Mouse (Mus musculus): ENCODE results near the gene Tmem50b.
"Not testable (repeated sequence)": the region's sequence is repeated elsewhere in the genome, so short reads cannot be mapped to it uniquely, and the experiment has no call there.

Tmem50b gene

DNA sequence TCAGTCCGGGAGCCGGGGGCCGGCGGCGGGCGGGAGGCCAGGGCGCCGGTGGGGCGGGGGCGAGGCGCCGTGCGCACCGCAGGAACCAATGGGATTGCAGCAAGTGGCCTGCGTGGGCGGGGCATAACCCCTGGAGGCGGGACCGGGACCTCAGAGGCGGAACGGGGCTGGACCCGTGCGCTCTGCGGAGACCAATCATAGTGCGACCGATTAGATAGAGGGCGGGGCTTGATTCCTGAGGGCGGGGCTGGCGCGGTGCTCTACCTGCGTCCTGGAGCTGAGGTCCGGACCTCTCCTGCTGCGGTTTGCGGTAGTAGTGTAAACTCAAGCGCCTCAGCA, at the start of gene Tmem50b:
Gene Tmem50b (minus strand): TSS at position 129 of the 339 bp plus-strand sequence.
- peak; percentile 98 to 99 for DNase-seq (ENCODE audit: low spot score in 2 of 2)

DNA sequence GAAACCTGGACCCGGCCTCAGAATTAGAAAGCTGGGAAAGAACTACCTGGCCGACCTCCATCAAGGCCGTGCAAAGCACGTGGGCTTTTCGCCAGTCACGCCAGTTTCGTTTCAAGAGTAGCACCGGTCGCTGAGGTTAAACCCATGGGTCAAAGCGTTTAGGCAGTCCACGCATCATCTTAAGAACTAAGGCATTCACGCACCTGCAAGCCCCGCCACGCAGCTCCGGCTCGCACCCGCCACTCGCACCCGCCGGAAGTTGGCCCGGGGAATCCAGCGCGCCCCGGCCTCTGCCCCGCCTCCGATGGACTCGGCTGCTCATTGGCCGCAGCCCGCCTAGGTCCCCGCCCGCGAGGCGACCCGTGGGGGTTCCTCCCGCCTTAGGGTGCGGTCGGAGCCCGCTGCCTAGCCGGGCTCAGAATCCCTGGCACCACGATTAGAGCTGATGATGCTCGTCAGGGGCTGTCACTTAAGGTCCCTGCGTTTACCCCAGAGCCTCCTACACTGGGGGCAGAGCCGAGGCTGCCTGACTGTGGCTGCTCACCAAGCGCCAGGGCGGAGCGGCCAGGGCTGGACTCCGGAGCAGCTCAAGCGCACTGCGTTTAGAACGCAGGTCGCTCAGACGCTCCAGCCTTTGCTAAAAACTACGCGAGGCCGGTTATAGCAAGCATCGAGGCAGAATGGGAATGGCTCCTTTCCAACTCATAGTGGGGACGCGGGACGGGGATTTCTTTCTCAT, 49.2 kb upstream of the Tmem50b start, which contains the start of gene Gart:
Gene Gart (minus strand): TSS at position 272 of the 739 bp plus-strand sequence.
- DNase-seq (ENCODE audit: low spot score in 2 of 2) = peak; percentile 92 to 93

DNA sequence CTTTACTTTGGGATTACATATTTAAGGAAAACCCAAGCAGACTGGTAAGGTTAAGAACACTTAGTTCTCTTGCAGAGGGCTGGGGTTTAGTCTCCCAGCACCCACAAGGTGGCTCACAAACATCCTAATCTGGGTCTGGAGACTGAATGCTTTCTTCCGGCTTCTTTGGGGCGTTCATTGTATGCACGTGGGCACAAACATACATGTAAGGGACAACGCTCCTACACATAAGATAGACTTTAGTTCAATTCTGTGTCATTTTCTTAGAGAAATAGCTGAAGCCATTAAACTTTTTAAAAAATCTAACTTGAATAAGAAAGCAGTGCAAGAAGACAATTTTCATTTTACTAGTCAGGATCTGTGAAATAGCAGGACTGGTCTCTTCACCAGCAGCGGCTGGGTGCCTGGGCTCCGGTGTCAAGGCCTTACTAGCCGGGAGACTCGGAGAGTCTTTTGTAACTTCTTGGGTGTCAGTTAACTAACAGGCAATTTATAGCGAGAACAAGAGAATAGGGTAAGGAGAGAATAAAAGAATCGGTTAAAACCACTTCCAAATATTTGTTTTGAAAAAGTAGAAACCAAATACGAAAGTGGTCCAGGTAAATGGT, 48.5 kb upstream of the Tmem50b start:
- no peak for DNase-seq (ENCODE audit: low spot score in 2 of 2)

DNA sequence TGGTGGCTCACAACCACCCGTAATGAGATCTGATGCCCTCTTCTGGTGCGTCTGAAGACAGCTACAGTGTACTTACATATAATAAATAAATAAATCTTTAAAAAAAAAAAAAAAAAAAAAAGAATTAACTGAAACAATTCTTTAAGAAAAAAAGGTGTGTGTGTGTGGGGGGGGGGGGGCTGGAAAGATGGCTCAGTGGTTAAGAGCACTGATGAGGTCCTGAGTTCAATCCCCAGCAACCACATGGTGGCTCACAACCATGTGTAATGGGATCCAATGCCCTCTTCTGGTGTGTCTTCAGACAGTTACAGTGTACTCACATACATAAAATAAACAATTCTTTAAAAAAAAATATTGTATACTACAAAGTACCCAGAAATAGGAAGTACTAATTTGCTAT, 47.8 kb upstream of the Tmem50b start:
- not testable (repeated sequence) for DNase-seq (ENCODE audit: low spot score in 2 of 2)

DNA sequence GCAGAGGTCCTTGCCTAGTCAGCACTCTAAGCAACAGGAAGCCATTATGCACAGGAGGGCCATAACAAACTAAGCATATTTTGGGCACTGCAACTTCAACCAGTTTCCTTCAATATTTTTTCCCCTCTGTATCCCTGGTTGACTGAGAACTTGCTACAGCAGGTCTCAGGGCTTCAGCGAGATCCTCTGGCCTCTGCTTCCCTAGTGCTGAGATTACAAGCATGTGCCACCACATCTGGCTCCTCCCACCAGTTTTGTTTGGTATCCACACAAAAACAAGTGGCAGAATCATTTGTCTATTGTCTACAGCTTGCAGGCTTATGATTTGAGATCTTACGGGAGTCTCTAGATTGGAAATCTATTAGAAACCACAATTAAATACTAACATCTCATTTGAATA, 47.3 kb upstream of the Tmem50b start:
- DNase-seq (ENCODE audit: low spot score in 2 of 2) = no peak

DNA sequence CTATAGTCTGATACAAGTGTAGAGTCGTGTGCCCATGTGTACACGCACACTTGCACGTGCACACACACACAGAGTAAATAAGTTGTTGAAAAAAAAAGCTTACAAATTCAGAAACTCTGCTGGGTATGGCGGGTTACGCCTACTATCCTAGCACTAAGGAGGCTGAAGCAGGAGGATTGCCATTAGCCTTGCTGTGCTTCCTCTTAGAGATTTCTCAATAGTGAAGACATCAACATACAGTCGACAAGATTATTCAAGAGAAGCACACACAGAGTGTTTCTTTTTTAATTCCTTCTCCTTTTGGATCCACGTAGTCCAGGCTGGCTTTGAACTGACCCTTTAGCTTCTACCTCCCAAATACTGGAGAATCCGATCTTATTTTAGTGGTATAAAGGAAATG, 42.6 kb upstream of the Tmem50b start:
- DNase-seq (ENCODE audit: low spot score in 2 of 2) = no peak

DNA sequence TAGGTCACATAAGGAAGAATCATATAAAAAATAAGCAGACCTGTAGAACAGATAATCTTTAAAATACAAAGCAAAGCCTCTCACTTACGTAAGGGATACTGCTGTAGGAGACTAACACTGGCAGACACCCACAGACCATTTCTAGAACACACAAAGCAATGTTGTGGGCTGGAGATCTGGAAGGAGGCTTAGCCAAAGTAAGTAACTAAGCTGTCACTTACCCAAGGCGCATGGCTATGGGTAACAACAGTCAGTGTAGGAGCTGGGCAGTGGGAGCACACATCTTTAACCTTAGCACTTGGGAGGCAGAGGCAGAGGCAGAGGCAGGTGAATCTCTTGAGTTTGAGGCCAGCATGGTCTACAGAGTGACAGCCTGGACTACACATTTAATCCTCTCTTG, 42.0 kb upstream of the Tmem50b start:
- peak; percentile 28 to 46 for DNase-seq (ENCODE audit: low spot score in 2 of 2)

DNA sequence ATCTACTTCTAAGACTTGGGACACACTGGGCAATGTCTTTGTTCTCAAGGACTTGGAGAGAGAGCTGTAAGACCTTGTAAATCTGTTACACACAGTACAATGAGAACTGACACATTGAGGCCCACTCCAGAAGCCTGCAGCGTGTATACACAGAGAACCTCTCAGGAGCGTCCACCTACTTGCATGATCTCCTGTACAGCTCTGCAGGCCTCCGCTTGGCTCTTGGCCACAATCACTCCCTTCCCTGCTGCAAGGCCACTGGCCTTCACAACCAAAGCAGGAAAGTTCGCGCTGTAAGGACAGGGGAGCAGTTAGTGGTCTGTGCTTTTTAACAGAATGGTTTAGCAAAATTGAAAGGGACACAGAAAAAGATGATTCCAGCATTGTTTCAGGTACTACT, 41.6 kb upstream of the Tmem50b start:
- DNase-seq (ENCODE audit: low spot score in 2 of 2) = no peak

DNA sequence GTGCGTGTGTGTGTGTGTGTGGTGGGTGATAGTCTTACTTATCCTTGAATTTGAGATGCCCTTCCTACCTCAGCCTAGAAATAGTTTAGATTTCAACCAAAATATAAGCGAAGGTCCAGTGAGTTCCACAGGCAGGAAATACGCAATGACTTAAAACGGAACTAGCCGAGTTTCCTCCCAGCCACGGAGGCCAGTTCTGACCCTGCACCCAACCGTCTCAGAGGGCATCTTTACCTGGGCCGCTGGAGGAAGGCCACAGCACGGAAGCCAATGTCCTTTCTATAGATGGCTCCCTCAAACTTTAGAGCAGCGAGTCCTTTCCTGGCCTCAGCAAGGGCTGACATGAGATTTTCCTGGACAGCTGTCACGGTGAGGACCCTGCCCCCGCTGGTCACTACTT, 36.0 kb upstream of the Tmem50b start:
- DNase-seq (ENCODE audit: low spot score in 2 of 2) = no peak

DNA sequence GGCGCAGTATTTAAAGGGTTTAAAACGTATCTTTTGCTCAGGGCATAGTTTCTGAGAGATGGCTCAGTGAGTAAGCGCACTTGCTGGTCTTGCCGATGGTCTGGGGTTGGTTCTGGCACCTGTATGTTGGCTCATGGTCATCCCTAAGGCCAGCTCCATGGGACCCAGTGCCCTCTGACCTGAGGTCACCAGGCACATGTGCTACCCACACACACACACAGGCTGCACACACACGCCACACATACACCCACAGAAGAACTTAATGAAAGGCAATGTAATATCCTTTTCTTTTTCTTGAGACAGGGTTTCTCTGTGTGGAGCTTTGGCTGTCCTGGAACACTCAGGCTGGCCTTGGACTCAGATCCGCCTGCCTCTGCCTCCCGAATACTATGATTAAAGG, 35.3 kb upstream of the Tmem50b start:
- no peak for DNase-seq (ENCODE audit: low spot score in 2 of 2)

DNA sequence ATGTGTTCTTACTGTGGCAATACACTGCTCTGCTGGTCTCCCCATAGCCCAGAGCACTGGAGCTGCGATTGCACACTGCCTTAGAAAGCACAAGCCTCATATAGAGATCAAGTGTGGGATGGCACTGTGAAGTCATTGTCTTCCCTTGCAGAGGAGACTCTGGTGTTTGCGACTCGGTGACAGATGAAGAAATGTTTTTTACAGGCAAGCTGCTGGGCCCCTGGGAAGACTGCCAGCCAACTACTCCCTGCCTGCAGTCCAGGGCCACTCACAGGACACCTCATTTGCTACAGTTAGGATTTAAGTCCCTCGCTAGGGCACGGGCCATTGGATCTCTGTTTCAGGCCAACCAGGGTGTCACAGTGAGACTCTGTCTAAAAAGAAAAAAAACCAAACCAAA, 34.8 kb upstream of the Tmem50b start:
- DNase-seq (ENCODE audit: low spot score in 2 of 2) = peak; percentile 24 to 31

DNA sequence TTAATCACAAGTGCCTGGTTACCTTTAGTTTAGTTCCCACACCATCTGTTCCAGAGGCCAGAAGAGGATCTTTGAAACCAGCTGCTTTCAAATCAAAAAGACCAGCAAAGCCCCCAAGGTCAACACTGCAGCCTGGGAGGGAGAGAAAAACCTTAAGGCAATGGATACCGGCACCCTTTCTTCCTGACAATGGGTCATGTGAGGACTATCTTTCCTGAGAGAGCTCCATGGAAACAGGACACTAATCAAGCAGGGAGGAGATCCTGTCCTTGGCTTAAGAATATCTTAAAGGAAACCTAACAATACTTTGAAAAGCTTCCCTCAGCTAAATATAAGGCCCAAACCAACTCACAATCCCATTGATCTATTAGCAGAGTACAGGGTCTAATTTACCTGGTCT, 33.0 kb upstream of the Tmem50b start:
- no peak for DNase-seq (ENCODE audit: low spot score in 2 of 2)

DNA sequence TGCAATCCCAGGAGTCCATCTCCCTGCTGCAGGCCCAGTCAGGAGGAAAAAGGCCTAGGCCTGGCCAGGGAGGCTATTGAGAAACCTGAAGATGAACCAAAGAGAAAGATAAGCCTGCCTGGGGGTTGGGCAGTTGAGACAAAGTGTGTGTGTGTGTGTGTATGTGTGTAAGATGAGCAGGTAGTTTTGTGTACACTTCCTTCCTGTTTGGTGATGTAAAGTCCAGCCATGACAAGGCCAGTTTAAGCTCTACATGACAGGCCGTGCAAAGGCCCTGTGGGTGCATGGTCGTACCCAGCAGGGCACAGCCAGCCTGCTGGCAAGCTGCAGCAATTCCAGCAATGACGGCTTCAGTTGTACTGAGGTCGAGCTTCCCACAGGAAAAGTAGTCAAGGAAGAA, 32.1 kb upstream of the Tmem50b start:
- no peak for DNase-seq (ENCODE audit: low spot score in 2 of 2)

DNA sequence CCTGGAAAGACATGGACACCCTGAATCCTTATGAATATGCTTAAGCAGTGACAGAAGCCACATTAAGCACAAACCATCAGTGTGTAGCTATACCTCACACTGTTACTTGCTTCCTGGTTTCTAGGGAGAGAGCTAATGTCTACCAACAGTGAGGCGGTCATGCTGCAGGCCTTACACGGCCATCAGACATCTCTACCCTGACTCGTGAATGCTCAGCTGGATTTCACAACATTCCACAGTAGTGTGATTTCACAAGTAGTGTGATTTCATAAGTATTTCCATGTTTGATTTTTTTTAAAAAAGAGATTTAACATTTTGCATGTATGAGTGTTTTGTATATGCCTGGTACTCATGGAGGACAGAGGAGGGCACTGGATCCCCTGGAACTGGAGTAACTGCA, 31.1 kb upstream of the Tmem50b start:
- DNase-seq (ENCODE audit: low spot score in 2 of 2) = no peak

DNA sequence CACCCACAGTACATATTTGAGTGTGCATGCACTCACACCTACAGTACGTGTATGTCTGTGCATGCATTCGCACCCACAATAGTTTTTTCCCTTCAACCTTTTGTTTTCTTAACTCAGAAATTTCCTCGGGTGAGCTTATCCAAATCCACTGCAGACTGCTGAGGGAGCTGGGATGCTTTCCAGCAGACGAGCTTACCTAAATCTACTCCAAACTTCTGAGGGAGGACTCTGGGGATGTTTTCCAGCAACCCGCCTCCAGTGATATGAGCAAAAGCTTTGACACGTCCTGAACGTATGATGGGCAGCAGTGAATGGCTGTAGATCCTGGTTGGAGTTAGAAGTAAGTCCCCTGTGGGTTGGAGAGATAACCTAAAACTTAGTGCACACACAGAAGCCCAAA, 30.2 kb upstream of the Tmem50b start:
- DNase-seq (ENCODE audit: low spot score in 2 of 2) = peak in 1 of 2 experiments; percentile 35

DNA sequence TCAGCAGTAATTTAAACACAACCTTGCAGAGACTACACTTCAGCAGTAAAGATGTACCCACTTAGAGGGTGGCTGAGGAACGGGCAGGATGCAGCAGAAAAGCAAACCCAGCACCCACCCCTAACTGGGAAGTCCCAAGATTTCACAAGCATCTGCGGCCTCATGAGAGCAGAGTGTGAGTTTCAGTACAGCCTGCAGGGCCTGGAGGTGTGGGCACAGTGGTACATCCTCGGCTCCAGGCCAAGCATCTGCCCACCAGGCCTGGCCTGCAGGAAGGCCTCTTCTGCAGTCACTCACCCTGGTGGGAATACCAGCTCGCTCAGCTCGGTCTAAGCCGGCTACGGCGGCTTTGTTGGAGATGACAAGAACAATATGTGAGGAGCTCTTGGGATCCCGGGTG, 25.5 kb upstream of the Tmem50b start:
- no peak for DNase-seq (ENCODE audit: low spot score in 2 of 2)

DNA sequence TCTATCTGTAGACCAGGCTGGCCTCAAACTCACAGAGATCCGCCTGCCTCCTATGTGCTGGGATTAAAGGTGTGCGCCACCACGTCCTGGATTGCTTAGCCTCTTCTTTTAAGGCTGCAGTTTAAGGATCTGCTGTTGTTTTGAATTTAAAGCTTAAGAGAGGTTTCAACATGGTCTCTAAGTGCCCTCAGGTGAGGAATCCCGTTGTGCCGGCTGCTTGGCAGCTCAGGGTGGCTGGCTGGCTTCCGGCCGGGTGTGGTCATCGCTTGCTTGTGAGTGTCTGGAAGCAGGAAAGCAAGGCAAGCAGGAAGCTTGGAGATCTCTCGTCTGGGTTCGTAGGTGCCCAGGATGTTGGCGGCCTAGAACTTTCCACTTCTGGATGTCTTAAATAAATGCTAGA, 23.4 kb upstream of the Tmem50b start:
- no peak for DNase-seq (ENCODE audit: low spot score in 2 of 2)

DNA sequence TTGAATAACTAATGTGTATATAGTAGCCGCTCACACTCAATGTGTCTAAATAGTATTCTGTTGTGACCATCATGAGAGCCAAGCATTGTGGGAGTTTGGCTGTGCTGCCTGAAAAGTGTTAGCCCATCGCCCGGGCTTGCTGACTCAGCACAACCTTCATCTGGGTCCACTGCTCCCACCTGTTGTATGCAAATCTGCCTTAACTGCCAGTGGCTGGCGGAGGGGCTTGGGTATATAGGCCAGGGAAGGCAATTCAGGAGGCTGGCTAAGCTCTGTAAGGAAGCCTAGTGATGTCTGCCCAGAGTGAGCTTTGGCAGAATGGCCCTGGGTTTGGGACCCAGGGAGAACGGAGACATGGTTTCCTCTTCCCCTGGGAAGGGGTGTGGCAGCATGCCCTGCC, 22.6 kb upstream of the Tmem50b start:
- DNase-seq (ENCODE audit: low spot score in 2 of 2) = no peak

DNA sequence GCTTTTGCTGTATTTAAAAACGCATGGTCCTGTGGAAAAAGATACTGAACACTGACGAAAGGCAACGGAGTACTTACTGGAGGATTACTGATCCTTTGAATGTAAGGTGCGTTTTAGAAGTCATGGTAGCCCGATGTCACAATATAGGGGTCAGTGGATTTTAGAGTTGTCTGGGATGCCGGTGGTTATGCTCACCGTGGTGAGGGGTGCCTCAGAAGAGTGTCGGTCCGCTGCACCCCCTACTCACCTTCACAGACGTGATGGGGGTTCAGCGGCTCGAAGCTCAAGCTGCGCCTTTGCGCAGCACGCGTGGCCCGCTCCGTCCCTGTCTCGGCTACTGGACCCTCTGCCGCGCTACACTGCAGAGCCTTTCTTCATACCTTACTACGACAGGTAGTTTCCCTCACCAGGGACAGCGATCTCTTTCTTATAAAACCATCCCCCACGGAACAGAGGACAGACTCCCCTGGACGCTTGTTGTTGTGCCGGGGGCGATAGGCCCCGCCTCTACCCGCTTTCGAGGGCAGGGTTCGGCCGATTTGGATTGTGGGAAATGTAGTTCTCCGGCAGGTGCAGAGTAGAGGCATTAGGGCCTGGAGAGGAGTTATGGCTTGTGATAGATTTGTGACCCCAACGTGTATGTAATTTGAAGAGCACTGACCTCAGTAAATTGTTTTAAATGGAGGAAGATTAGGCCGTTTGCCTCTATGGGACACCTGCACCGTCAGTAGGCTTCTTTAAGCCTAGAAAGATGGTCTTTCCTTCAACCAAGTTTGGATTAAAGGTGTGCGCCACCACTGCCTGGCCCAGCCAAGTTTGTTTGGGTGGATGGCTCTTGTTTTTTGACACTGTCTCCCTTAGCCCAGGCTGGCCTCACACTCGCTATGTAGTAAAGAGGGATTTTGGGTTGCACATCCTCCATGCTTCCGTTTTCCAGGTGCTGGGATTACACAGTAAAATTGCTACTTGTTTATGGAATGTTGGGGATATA, 21.2 kb upstream of the Tmem50b start, which contains the start of gene Dnajc28:
Gene Dnajc28 (minus strand): TSS at position 516 of the 991 bp plus-strand sequence.
- peak; percentile 83 to 84 for DNase-seq (ENCODE audit: low spot score in 2 of 2)

DNA sequence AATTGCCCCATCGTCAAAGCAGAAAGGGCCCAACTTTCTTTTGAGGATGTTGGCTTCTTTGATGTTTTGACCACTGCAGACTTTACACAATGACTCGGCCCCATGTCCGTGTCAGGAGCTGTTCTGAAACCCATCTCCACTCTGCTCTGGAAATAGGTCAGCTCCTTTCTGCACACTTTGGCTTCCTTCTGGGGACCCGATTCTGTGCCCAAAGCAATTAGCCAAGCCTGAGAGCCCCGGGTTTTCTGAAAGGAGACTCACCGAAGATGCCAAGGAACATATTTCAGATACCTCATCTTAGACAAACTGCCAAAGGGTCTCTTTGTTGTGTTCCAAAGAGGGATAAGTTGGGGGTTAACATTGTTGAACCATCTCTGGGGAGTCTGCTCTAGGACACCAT, 17.0 kb upstream of the Tmem50b start:
- peak in 1 of 2 experiments; percentile 20 for DNase-seq (ENCODE audit: low spot score in 2 of 2)

DNA sequence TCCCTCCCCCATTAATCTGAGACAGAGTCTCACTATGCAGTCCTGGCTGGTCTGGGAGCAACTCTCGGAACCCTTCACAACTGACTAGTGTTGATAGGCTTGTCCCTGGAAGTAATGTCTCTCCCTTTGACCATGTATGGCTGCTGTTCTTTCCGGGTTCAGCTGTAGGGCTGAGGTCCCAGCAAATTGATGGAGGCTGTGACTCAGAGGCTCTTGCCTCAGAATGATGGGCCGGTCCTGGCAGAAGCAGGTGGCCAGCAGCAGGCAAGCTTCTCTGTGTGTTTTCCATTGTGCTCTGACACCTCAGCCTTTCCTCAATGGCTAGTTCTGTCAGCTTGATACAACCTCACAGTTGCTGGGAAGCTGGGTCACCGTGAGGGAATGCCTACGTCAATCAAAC, 14.9 kb upstream of the Tmem50b start:
- DNase-seq (ENCODE audit: low spot score in 2 of 2) = no peak

DNA sequence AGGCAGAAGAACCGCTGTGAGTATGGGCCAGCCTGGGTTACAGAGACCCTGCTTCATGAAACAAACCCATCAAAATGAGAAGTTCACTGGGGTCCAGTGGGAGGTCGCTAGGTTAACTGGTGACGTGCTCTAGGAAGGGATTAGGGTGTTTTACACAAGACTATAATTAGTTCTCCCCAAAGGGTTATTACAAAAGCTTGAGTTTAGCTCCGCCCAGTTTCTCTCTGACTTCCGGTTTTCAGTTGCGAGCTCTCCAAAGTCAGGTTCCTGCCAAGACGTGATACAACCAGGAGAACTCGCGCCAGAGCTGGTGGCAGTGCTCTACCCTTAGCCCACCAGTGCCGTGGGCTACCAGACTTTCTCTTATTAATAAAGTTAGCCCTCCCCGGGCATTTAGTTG, 13.6 kb upstream of the Tmem50b start:
- no peak for DNase-seq (ENCODE audit: low spot score in 2 of 2)

Data from frontal cortex, postnatal 36 days (tissue).